Mouse (Mus musculus): ENCODE results near the gene Sfxn4.

The Sfxn4 gene

DNA sequence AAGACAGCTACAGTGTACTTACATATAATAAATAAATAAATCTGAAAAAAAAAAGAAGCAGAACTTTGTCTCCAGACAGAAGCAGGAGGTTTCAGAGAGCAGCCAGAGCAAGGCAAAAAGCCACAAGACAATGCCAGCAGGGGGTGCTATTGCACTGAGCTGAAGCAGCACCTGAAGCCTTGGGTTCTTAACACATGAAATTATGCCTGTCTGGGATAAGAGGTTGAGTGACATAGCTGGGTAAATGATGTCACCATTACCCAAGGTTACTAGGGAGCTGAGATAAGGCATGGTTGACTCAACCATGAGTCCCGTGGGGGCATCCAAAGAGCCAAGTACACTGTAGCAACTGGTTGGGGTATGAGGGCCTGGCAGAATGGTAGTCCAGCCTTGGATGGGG is 23.5 kb downstream of the Sfxn4 start:
- peak; percentile 55 to 60 for DNase-seq (ENCODE audit: low spot score in 2 of 2)

DNA sequence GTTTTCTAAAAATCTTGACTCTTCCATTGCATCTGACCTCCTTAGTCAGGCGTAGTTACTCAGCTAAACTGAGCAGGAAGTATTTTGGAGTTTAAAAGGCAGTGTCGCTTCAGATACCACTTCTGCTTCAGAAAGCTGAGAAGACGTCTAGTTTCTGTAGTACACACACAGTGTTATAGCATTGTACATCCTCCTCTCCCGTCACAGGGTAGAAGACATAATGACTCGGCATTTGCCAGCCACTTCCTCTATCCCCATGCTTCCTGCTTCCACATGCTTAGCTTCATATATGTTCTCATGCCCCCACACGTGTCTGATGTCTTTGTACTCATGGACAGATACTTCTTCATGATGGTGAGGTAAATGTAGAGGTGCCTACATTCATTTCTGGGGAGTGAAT is 42.6 kb downstream of the Sfxn4 start:
- no peak for DNase-seq (ENCODE audit: low spot score in 2 of 2)

DNA sequence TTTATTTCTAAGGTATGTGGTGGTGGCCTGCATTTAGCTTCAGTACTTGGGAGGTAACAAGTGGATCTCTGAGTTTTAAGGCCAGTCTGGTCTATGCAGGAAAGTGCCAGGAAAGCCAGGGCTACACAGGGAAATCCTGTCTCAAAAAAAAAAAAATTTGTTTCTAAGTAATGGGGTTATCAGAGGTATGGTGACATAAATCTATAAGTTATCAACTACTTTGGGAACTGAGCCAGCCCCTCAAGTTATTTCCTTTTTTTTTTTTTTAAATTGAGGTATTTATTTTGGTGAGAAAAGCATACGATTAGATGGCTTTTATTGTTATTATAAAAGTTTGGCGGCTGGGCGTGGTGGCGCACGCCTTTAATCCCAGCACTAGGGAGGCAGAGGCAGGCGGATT is 48.1 kb downstream of the Sfxn4 start:
- no peak for DNase-seq (ENCODE audit: low spot score in 2 of 2)

DNA sequence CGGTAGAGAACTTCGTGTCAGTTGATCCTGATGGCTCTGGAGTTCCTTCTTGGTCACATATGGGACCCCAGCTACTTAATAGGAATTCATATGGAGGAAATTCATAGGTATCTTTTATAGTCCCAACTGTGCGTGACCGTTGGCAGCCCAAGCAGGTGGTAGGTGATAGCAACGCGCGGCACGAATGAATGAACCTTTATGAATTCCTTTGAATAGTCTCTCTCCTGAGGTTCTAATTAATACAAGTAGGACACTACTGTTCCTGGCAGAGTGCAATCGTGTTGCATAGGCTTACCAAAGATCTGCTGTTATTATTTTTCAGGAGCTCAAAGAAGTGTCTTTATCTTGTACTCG is 49.3 kb downstream of the Sfxn4 start:
- no peak for DNase-seq (ENCODE audit: low spot score in 2 of 2)

DNA sequence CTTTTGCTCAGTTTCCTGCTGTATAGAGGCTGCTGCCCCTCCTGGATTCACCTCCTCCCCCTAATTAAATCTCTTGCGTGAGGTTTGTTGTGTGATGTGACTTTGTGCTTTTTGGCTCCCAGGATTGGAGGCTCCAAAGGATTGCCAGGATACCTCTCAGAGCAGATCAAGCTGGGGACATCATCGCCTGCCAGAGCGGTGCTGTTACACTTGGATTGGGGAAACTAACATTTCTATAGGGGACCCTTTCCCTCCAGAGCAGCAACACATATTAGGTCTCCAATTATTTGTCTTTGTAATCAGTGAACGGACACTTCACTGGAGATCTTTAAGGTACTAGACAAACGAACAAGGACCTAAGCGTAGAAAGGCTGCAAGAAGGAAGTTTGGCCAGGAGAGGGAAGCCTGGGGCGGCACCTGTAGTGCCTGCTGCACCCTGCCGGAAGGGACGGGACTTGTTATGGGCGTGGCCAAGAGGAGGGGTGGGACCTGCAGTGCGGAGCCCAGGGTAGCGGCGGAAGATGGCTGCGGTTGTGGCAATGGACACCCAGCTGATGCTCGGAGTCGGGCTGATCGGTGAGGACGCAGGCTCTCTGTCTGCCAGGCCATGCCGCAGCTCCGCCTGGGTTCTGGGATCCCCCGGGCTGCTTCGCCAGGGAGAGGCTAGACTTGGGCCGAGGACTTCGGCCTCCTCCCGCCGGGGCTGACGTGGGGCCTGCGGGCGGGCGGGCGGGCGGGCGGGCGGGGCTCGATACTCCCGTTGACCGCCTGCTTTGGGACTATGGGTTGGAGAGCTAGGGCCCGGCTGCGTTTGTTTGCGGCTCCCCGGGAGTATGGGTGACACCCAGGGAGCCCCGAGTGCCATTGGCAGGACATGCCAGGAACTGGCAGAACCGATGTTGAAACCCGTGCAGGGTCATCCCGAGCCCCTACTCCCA is 49.9 kb downstream of the Sfxn4 start, which contains the start of gene Fam45a:
TSS of gene Fam45a (plus strand) at position 488 of the 938 bp plus-strand sequence.
- DNase-seq (ENCODE audit: low spot score in 2 of 2), result peak; percentile 87 to 92

DNA sequence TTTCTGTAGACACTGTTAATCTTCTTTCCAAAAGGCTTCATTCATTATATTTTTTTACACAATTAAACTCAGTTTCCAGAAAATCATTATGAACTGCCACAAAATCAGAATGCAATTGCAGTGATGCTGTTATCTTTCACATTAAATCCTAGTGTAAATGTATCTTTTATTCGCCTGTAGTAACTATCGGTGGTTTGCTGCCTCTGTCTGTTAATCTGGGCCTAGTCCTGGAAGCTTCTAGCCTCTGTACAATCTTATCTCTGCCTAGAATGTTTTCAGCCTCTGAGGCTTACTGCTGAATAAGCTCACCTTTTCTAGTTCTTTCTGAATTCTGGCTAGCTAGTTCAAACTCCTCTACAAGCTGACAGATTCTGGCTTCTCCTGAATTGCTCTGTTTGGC is 51.4 kb downstream of the Sfxn4 start:
- DNase-seq (ENCODE audit: low spot score in 2 of 2), result no peak

DNA sequence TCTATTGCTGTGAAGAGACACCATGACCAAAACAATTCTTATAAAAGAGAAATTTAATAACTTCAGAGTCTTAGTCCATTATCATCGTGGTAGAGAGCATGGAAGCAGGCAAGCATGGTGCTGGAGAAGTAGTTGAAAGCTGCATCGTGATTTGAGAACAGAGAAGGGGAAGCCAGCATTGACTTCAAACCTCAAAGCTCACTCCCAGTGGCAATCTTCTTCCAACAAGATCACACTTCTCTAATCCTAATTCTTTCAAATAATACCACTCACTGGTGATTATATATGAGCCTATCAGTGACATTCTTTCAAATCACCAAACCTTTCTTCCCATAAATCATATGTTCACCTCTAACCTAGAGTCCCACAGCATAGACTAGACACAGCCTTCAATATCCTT is 56.4 kb downstream of the Sfxn4 start:
- DNase-seq (ENCODE audit: low spot score in 2 of 2), result no peak

DNA sequence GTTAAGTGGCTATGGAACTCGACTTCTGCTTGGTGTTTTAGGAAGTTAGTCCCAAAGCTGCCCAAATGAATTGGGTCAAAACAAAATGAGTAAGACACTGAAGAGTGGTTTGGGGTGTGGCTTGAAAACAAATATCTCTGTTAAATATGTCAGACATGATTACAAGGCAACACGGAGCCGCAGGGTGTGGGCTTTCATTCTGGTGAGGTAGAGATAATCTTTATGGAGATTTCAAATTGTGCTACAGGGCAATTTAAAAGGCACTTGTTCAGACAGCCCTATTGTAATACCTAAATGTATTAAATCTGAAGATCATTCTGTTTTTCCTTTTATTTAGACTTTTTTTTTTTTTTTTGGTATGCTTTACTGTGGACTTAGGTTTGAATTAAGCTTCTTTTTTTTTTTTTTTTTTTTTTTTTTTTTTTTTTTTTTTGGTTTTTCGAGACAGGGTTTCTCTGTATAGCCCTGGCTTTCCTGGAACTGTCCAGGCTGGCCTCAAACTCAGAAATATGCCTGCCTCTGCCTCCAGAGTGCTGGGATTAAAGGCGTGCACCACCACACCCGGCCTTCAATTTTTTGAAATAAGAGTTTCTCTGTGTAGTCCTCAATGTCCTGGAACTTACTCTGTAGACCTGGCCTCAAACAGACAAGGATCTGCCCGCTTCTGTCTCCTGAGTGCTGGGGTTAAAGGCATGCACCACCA is 61.3 kb downstream of the Sfxn4 start:
- DNase-seq (ENCODE audit: low spot score in 2 of 2), result no peak

DNA sequence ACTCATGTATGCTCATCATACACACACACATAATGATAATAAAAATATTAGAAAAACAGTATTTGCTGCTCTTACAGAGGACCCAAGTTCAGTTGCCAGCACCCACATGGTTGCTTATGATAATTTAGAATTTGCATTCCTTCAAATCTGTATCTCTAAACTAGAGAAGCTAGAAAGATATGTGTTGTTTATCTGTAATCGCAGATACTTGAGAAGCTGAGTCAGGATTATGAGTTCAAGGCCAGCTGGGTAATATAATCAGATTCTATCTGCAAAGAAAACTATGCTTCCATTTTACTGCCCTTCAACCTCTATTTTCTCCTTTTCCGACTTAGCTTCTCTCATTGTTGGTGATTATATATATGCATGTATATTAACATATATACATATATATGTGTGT is 63.9 kb downstream of the Sfxn4 start:
- no peak for DNase-seq (ENCODE audit: low spot score in 2 of 2)

DNA sequence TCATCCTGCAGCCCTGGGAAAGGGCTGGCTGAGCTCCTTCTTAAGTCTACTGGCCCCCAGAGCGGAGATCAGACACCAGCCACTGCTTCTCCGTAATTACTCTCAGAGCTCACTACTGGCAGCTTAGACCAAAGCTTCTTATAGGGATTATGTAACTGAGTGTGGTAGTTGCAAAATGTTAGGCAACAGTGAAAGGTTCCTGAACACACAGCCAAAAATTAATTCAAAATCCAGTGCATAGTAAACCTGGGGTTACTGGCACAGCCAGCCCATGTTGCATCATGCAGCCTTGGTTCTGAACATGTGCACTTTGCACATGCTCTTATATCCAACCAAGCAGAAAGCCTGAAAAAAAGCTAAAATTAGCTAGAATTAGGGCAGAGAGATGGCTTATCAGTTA is 66.0 kb downstream of the Sfxn4 start:
- DNase-seq (ENCODE audit: low spot score in 2 of 2), result peak in 1 of 2 experiments; percentile 36

DNA sequence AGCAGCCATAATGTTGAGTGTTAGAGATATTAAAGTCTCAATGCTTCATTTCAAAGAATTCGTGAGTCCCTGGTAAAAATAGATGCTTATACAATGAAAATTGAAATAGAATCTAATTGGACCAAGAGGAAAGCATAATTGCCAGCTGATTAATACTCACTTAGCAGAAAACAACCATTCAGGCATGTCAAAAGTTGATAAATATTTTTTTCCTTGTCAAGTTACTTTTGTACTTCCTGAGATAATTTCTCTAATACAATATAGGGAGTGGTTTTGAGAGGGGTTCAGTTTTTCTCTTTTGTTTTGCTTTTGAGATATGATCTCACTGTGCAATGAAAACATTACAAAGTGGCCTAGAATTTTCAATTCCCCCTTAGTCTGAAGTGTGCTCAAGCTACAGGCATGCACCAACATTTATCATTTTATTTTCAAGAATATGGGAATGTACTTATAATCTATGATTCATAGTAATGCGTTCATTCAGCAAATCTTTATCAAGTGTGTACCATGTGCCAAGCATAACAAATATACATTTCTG is 68.0 kb downstream of the Sfxn4 start:
- DNase-seq (ENCODE audit: low spot score in 2 of 2), result no peak

DNA sequence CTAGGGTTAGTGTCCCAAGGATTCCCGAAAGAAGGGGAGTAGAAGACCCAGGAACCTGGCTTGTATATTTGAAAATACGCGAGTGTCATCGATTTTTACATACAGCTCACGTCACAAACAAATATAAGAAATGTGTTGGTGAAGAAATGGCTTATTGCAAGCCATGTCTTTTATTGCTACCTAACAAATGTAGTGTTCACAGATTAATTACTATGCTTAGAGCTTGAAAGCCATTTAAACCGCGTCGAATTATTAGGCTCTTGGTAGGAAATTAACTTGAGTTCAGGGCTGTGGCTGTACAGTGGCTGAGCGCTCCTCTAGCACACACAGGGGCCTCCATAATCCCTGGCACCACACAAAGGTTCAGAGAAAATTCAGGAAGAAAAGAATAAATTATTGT is 70.1 kb downstream of the Sfxn4 start:
- DNase-seq (ENCODE audit: low spot score in 2 of 2), result no peak

DNA sequence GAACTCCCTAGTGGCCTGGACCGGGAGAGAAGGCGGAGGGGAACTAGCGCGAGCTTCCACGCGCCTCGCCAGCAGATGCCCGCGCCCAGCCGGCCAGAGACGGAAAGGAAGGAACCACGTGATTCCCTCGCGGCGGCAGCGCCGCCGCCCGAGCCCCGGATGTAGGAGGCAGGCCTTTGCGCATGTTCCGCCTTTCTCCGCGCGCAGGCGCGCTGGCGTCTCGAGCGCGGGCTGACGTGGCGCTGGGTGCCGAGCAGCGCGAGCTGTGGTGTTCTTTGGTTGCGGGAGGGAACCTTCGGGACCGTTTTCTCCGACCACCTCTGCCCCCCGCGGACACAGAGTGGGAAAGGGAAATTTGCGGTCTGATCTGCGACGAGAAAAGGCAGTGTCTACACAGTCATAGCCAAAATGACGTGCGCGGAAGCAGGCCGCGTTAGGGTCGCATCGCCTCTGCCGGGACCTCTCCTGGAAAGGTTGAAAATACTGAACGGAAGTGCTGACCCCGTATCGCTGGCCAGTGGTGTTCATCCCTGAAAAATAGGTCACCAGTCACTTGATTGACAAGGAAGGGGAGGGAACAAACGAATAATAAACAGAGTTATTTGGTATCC is 70.6 kb downstream of the Sfxn4 start, which contains the start of gene Eif3a:
TSS of gene Eif3a (minus strand) at position 108 of the 611 bp plus-strand sequence.
- peak; percentile 91 to 94 for DNase-seq (ENCODE audit: low spot score in 2 of 2)

DNA sequence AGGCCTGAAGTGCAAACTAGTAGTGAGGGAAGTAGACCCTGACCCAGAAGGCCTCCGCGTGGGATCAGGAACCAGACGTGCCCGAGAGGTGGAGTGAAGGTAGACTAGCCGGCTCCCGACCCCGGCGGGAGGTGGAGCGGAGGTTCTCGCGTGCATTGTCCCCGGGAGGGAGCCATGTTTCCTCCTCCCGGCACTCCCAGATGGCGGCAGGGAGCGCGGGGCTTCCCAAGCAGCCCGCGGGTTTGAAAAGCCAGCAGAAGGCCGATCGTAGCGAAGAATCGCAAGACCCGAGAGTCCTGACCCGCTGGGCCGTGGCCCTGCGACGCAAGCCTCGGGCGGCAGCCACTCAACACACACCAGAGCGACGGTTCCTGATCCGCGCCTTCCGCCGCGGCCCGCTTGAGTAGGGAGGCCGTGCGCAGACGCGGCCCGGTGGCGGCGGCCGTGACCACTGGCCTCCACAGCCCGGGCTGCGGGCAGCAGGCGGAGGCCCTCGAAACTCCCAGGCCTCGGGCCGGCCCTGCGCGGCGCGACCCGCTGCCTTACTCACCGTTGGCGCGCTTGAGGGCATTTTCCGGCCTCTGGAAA is 71.3 kb downstream of the Sfxn4 start:
- DNase-seq (ENCODE audit: low spot score in 2 of 2), result peak; percentile 54 to 63

DNA sequence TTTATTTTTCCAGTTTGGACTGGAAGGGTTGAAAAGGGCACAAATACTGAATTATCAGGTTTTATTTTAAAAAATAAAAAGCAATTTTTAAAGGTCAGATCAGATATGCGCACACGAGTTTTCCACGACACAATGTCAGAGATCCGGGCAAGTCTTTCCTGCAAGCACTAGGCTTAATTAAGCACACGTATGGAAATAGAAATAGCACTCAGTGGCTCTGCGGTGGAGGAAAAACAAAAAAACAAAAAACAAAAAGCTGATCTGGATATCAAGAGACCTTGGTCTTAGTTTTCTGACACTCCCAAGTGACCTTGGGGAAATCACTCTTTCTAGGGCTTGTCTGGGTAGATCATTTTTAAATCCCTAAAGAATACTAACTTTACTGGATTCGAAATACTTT is 71.8 kb downstream of the Sfxn4 start:
- DNase-seq (ENCODE audit: low spot score in 2 of 2), result no peak

DNA sequence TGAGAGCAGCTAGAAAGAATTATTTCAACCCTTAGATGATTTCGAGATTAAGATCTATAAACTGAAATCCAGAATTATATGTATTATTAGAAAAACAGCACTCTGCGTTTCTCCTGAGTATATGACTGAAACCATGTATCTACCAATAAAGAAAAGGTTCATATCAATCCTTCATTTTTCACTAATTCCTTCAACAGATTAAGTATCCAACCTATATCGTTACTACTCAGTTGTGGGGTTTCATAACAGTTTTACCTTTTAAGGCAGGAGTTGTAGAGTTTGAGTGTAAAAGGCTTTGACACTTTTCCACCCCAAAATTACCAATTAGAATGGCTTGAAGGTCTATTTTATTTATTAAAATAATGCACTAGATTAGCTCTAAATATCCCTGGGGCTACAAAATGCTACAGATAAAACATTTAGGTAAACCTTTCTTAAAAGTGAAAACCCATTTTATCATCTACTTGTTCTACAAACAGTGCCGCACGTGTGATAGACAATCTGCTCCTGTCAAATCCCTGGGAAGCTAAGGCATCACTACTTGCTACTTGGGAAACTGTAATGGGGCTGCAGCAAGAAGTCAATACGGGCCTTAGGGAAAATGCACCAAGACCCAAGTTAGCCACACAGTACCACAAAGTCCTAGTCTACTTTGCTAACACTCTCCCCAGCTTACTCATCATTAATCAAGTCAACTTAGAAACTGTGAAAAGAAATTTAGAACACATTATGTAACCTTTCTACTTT is 72.9 kb downstream of the Sfxn4 start:
- DNase-seq (ENCODE audit: low spot score in 2 of 2), result no peak

DNA sequence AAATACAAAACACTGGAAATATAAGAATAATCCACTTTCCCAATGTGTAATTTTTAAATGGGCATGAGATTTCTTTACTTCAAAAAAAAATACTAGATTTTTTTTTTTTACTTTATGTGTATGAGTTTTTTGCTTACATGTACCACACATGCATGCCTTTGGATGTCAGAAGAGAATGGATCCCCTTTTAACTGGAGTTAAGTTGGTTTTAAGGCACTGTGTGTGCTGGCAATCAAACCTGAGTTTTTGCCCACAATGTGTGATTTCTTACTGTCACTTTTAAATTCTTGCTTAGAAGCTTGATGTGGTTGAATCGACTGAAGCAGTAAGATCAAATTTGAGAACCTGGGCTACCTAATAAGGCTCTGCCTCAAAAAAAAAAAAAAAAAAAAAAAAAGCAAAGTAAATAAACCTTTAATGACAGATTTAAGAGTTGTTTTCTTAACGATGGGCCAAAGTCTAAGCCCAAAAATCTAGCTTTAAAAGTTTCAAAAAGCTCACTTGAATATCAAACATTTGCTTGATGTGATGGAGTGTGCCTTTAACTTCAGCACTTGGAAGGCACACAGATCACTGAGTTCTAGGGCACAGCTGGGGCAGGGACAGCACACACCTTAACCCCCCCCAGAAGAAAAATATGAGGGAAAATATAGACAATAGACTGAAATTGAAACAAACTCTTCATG is 73.7 kb downstream of the Sfxn4 start:
- DNase-seq (ENCODE audit: low spot score in 2 of 2), result no peak

All from urinary bladder, postnatal 36 days (tissue).